Mouse (Mus musculus): ENCODE measurements around the gene Npy2r.

- TF ChIP-seq CTCF (conservative IDR thresholded peaks at IDR 0.05; ENCODE audit: insufficient read depth, insufficient read length, low read depth, low read length) (no peak), POLR2A (IDR thresholded peaks at IDR 0.05; ENCODE audit: low read depth, low read length) (no peak)
Measured at GRCm38 (mm10) chr3:82541449-82541848, 6.4 kb downstream of the Npy2r start.

Data from kidney, adult 2 months (tissue).